Mouse (Mus musculus) spleen, adult 2 months (tissue): ENCODE data around the gene Eif1ax.

Experiments
- CTCF ChIP-seq: fragments of 200-500 bp; IDR thresholded peaks from 2 replicates; pipeline ENCODE4 v1.5.1; 2011; ENCODE audit warnings: mild to moderate bottlenecking, inconsistent platforms; ENCODE audit not compliant: insufficient read depth, insufficient read length, insufficient replicate concordance; ENCODE audit errors: extremely low read depth
- POLR2A ChIP-seq: fragments of 200-500 bp; IDR thresholded peaks from 2 replicates; pipeline ENCODE4 v1.6.1; 2011; ENCODE audit warnings: low read depth, low read length, inconsistent platforms

GRCm38 (mm10) chrX:159414130-159414828 lies 42.3 kb downstream of the Eif1ax start, which contains the start of gene Map7d2:
- TF ChIP-seq CTCF (no peak), POLR2A (no peak)
